13 mouse cellular contexts compared by ENCODE assay signal in genomic region chr7:6822633-6823032, GRCm38 (mm10).
DNase-seq lines count a peak whose midpoint lies in the region; ATAC-seq lines count a peak whose summit lies in the region.
"Had no signal": no experiment of that assay in that cellular context is flagged by ENCODE, and none has a peak within 500 bp of the region (broad histone marks: within the 10 kb centered on the region; RNA-seq: fewer than 3 reads in every experiment).

No protein-coding gene starts in this region.

- ATAC-seq in embryonic facial prominence, embryonic 15.5 days (ENCODE audit: insufficient number of reproducible peaks, low FRiP score, low TSS enrichment, low read depth), result no peak
- ATAC-seq: forebrain, embryonic 13.5 days had no signal

- 54% methylated on average over 4 of the region's 4 CpGs for WGBS in embryonic facial prominence, embryonic 15.5 days

- H3K27ac ChIP-seq in embryonic facial prominence, embryonic 15.5 days (replicated peaks), result 0 out of 2 replicates have a peak overlapping the region, but pooled peaks have one; percentile 11
- H3K27ac ChIP-seq: forebrain, embryonic 13.5 days; layer of hippocampus, adult 2 months; liver, embryonic 15.5 days had no signal

- no peaks in the 10 kb centered on the region for H3K27me3 ChIP-seq in embryonic facial prominence, embryonic 15.5 days
- H3K27me3 ChIP-seq: forebrain, embryonic 13.5 days; liver, embryonic 15.5 days had no signal

- H3K9ac ChIP-seq in embryonic facial prominence, embryonic 15.5 days, result no peak overlapping the region
- H3K9ac ChIP-seq: forebrain, embryonic 13.5 days; liver, embryonic 15.5 days had no signal

- H3K36me3 ChIP-seq in embryonic facial prominence, embryonic 15.5 days, result no peaks in the 10 kb centered on the region
- H3K36me3 ChIP-seq: liver, embryonic 15.5 days had no signal

- H3K9me3 ChIP-seq in embryonic facial prominence, embryonic 15.5 days (replicated peaks), result no peaks in the 10 kb centered on the region
- H3K9me3 ChIP-seq: forebrain, embryonic 13.5 days; liver, embryonic 15.5 days had no signal

- H3K4me3 ChIP-seq in embryonic facial prominence, embryonic 15.5 days (replicated peaks), result no peak overlapping the region
- H3K4me3 ChIP-seq: forebrain, embryonic 13.5 days; layer of hippocampus, adult 2 months; liver, embryonic 15.5 days had no signal

- no peak overlapping the region for H3K4me2 ChIP-seq in embryonic facial prominence, embryonic 15.5 days (replicated peaks)
- H3K4me2 ChIP-seq: forebrain, embryonic 13.5 days; liver, embryonic 15.5 days had no signal

- H3K4me1 ChIP-seq in embryonic facial prominence, embryonic 15.5 days, result 0 out of 2 replicates have a peak, but pooled peaks cover 3% of the 10 kb centered on the region
- H3K4me1 ChIP-seq: forebrain, embryonic 13.5 days; liver, embryonic 15.5 days had no signal

- peak; percentile 28 for DNase-seq in embryo, embryonic 11 days
- DNase-seq in embryo, embryonic 9.5 days (ENCODE audit: extremely low spot score), result no peak
- DNase-seq in kidney, adult 9 months, result peak; percentile 17
- DNase-seq in kidney, adult 11 months, result no peak
- DNase-seq in lung, postnatal 10 days, result peak; percentile 51
- no peak for DNase-seq in ovary, postnatal 14 days (ENCODE audit: low spot score)
- DNase-seq in layer of hippocampus, adult 8-10 months (ENCODE audit: low spot score in 2 of 2), result no peak
- DNase-seq: cerebellum, adult 2 months; gastrocnemius, postnatal 36 days had no signal

Comparison
In these comparisons a context has a peak if more than half of its experiments do, and no peak if none do; other contexts are left out.
1. DNase-seq: peak in embryo, embryonic 11 days (single experiment), kidney, adult 9 months (single experiment) and lung, postnatal 10 days (single experiment); none in embryo, embryonic 9.5 days (single experiment), kidney, adult 11 months (single experiment), ovary, postnatal 14 days (single experiment) and layer of hippocampus, adult 8-10 months (0 of 2).